Mouse (Mus musculus) megakaryocyte, embryonic 14.5 days (primary cell): ENCODE measurements at regions not wholly inside any gene's neighbourhood (a gene's known extent, or its start where the extent isn't known, plus 50 kb on each side); places are given as distances from the start of the nearest gene placed in this dataset.

Experiments
- FLI1 ChIP-seq: IDR thresholded peaks from 2 replicates; pipeline ENCODE4 v1.6.1; 2012; ENCODE audit warnings: low read length, inconsistent platforms, mixed read lengths
- GATA1 ChIP-seq: IDR thresholded peaks from 3 replicates; pipeline ENCODE4 v1.6.1; 2012; ENCODE audit warnings: mixed read lengths, low read length, inconsistent platforms, borderline replicate concordance

DNA sequence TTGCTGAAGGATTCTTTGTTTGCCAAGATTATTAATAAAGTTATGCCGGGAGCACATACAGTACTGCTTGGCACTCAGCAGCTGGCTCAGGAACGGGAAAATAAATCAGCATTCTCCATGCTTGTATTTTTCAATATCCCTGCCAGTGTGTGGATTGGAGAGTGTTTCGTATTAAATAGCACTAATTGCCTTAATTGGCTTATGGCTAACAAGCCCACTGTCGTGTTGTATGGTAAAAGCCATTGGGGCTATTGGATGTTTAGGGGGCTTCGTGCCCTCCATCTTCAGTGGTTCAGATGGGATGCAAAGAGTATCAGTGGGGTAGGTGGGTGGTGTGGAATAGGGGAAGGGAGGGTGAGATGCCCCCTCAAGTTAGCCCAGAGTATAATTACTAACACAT, 259.9 kb downstream of the Rnd3 start:
- TF ChIP-seq GATA1 = no peak
- no peak for TF ChIP-seq FLI1
